Mouse (Mus musculus) forebrain, embryonic 10.5 days (tissue): Measurements from ENCODE around the gene Zfp777. TPM values are rescaled to one million over a fixed set of nuclear protein-coding genes. Genes with fewer than 3 reads are reported as not detected.

ENCODE experiments used
- DNase-seq: peaks from one replicate; pipeline ENCODE4 v3.0.0-alpha.2; 2017; ENCODE audit warnings: low spot score; ENCODE audit errors: extremely low spot score
- H3K27ac ChIP-seq: fragments of 300-500 bp; sonication (generic); 2 replicates; pipeline ENCODE4 v1.5.1; 2016; ENCODE audit warnings: mild to moderate bottlenecking
- H3K27me3 ChIP-seq: fragments of 300-500 bp; sonication (generic); 2 replicates; pipeline ENCODE4 v1.6.1; 2016; ENCODE audit warnings: mild to moderate bottlenecking; ENCODE audit not compliant: poor library complexity, severe bottlenecking
- H3K36me3 ChIP-seq: fragments of 300-500 bp; sonication (generic); replicated peaks from 2 replicates; pipeline ENCODE4 v1.6.1; 2016; ENCODE audit warnings: mild to moderate bottlenecking, moderate library complexity
- H3K4me1 ChIP-seq: fragments of 300-500 bp; sonication (generic); 2 replicates; pipeline ENCODE4 v1.6.1; 2016
- H3K4me3 ChIP-seq: fragments of 300-500 bp; sonication (generic); 2 replicates; pipeline ENCODE4 v1.5.1; 2016; ENCODE audit warnings: mild to moderate bottlenecking, moderate library complexity
- H3K9me3 ChIP-seq: fragments of 300-500 bp; sonication (generic); 2 replicates; pipeline ENCODE4 v1.6.1; 2016; ENCODE audit warnings: mild to moderate bottlenecking, moderate library complexity
- WGBS: fragments of 180-500 bp; shearing (Covaris S2); methylation state at CpG from one replicate; pipeline ENCODE4 v1.1.7; 2016; 5-methylcytosine and 5-hydroxymethylcytosine counted together
- polyA plus RNA-seq: library from polyadenylated mRNA; unstranded; fragments of >200 nt; fragmentation: Nextera tagmentation; extraction: Ambion mirVana; gene quantifications from 2 replicates; pipeline ENCODE4 v1.2.1, GENCODE M21; 2016

The Zfp777 gene
- polyA plus RNA-seq, 1 experiment from 2014 or later, result 10.0 TPM

- Histone ChIP-seq H3K27ac (no peak overlapping the region), H3K36me3 (peaks cover 51% of the 10 kb centered on the region), H3K27me3 (no peaks in the 10 kb centered on the region), H3K4me3 (no peak overlapping the region), H3K4me1 (no peaks in the 10 kb centered on the region; the same call in 1 of the 2 replicates), H3K9me3 (no peaks in the 10 kb centered on the region)
- no peak for DNase-seq
- WGBS, result 93% methylated on average over 1 of the region's 1 CpGs
Measured at GRCm38 (mm10) chr6:48060895-48061294, 12.2 kb upstream of the Zfp777 start.

DNA sequence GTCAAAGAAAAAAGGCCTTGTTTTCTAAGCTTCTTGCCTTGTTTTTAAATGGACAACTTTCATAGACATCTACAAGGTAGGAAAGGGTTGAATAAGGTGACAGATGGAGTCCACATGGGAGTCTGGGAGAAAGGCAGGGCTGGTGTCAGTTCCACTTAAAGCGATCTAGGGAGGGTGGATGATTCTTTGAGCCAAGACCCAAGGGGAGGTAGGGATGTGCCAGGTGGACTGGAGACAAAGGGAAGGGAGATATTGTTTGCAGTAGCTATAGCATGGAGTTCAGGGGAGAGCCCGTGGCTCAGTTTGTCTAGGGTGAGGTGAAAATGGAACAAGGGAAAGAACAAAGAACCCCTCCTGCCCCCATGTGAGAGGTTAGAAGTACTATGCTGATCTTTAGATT, 11.7 kb upstream of the Zfp777 start:
- no peaks in the 10 kb centered on the region for H3K9me3 ChIP-seq
- no peaks in the 10 kb centered on the region for H3K27me3 ChIP-seq
- H3K27ac ChIP-seq, result no peak overlapping the region
- 94% methylated on average over 2 of the region's 2 CpGs for WGBS
- no peak overlapping the region for H3K4me3 ChIP-seq
- DNase-seq, result no peak
- H3K36me3 ChIP-seq, result peaks cover 46% of the 10 kb centered on the region
- H3K4me1 ChIP-seq, result no peaks in the 10 kb centered on the region; the same call in 1 of the 2 replicates

DNA sequence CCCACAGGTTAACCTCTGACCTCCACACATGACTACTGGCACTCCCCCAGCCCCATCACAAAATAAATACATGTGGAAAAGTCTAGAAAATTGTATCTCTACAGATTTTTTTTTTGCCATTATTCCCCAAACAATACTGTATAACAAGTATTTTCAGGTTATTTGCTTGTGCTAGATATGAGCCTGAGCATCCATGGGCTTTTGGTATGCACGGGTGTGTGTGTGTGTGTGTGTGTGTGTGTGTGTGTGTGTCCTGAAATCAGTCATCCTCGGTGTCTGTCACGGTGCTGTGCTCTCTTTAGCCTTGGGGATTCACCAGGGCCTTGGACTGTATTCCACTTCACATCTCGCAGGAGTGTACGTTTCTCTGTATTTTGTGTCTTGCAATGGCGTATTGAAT, 3.4 kb upstream of the Zfp777 start:
- H3K27me3 ChIP-seq, result no peaks in the 10 kb centered on the region
- no peak overlapping the region for H3K4me3 ChIP-seq
- H3K27ac ChIP-seq, result no peak overlapping the region
- WGBS, result 90% methylated on average over 6 of the region's 6 CpGs
- no peak for DNase-seq
- H3K9me3 ChIP-seq, result no peaks in the 10 kb centered on the region
- H3K36me3 ChIP-seq, result no peaks in the 10 kb centered on the region
- peaks cover 16% of the 10 kb centered on the region for H3K4me1 ChIP-seq

DNA sequence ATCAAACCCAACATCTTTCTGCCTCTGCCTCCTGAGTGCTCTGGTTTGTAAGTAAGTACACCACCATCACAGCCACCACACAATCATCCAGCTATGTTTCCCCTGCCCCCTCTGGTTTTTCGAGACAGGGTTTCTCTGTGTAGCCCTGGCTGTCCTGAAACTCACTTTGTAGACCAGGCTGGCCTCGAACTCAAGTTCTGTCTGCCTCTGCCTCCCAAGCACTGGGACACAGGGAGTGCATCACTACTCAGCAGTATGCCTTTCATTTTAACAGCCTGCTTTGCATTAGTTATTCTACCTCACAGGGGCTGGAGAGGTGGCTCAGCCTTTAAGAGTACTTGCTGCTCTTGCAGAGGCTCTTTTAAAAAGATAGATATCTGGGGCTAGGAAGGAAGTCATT, 3.0 kb upstream of the Zfp777 start:
- WGBS, result 80% methylated on average over 2 of the region's 2 CpGs
- Histone ChIP-seq H3K27me3 (no peaks in the 10 kb centered on the region), H3K9me3 (no peaks in the 10 kb centered on the region), H3K4me1 (peaks cover 21% of the 10 kb centered on the region), H3K36me3 (no peaks in the 10 kb centered on the region), H3K4me3 (no peak overlapping the region), H3K27ac (no peak overlapping the region)
- no peak for DNase-seq

DNA sequence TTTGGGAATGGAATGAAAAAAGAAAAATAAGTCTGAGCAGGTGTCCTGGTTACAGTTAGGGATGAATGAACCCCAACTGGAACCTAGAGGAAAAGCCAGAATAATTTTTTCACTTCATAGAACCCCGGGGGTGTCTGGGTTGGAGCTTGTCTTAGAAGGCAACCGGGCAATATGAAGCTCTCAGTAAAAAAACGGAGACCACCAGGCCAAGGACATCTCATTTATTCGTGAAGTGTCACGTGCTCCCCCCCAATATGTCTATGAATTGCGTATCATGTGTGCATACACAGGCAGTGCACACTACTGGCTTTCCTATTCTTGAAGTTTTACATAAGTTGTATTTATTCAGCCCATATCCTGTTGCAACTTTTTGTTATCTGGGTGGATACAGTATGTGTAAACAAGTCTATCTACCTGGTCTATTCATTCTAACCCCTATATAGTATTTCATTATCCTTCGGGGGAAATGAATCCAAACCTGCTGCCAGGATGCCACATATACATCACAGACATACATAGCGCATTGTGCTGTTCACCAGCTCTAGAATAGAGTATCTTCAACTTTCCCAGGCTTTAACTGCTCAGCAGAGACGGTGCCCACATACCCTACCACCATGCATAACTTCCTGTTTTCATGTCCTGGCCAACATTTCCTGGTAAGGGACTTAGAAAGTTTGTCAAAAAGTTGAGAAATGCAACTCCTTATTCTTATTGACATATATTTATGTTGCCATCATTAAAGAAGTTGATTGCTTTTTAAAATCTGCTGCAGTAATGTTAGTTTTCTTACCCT, 758 bp upstream of the Zfp777 start:
- Histone ChIP-seq H3K27ac (peak overlapping the region; percentile 93), H3K9me3 (no peaks in the 10 kb centered on the region), H3K4me1 (peaks cover 26% of the 10 kb centered on the region), H3K36me3 (peaks cover 9% of the 10 kb centered on the region), H3K27me3 (no peaks in the 10 kb centered on the region), H3K4me3 (peak overlapping the region; percentile 80)
- no peak for DNase-seq
- 64% methylated on average over 9 of the region's 9 CpGs for WGBS

- Histone ChIP-seq H3K27ac (peak overlapping the region; percentile 93), H3K4me3 (peak overlapping the region; percentile 80), H3K27me3 (no peaks in the 10 kb centered on the region), H3K9me3 (no peaks in the 10 kb centered on the region), H3K4me1 (peaks cover 26% of the 10 kb centered on the region), H3K36me3 (peaks cover 27% of the 10 kb centered on the region)
- WGBS, result 10% methylated on average over 150 of the region's 150 CpGs
- DNase-seq, result peak; percentile 43
Measured at GRCm38 (mm10) chr6:48047450-48048351, 1.0 kb downstream of the Zfp777 start.

GRCm38 (mm10) chr6:48047114-48047449, 1.6 kb downstream of the Zfp777 start:
- Histone ChIP-seq H3K4me3 (peak overlapping the region; percentile 80), H3K27ac (peak overlapping the region; percentile 93), H3K4me1 (peaks cover 26% of the 10 kb centered on the region), H3K9me3 (no peaks in the 10 kb centered on the region), H3K36me3 (peaks cover 33% of the 10 kb centered on the region), H3K27me3 (no peaks in the 10 kb centered on the region)
- 7% methylated on average over 12 of the region's 12 CpGs for WGBS
- DNase-seq, result no peak

- no peak for DNase-seq
- Histone ChIP-seq H3K4me1 (no peaks in the 10 kb centered on the region), H3K4me3 (no peak overlapping the region), H3K9me3 (no peaks in the 10 kb centered on the region), H3K36me3 (peaks cover 99% of the 10 kb centered on the region), H3K27ac (no peak overlapping the region), H3K27me3 (no peaks in the 10 kb centered on the region)
Measured at GRCm38 (mm10) chr6:48032661-48033060, 16.1 kb downstream of the Zfp777 start.

DNA sequence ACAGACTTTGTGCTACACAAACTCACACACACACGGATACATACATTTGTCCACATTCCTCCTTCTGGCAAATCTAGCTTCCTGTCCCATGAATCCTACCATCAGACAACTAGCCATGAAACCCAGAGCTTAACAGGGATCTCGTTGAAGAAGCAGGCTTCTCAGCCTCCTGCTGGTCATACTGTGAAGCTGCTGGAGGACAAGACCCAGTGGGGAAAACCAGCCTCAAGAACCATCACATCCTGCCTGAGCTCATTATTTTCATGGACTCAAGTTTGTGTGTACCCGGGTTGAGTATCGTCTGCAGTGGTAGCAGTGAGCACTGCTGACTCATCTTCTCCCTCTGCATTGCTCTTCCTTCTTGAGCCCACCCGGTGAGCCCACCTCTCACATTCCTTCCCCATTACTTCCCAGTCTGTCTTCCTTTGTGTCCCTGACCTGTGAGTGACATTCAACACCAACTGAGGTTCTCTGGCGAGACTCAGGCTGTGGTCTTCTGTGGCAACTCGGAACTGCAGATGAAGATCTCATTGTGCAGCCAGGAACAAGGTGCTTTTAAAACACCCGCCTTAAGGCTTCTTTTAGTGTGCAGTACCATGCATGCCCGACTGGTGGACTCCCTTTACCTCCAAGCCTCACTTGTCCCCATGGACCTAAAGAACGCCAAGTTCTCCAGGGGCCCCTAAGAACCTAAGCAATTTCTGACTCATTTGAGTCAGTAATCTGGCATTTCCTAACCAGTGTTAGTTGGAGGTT, 22.6 kb downstream of the Zfp777 start:
- Histone ChIP-seq H3K27ac (no peak overlapping the region), H3K4me1 (peaks cover 7% of the 10 kb centered on the region; the same call in 1 of the 2 replicates), H3K9me3 (peaks cover 17% of the 10 kb centered on the region), H3K36me3 (peaks cover 94% of the 10 kb centered on the region), H3K4me3 (no peak overlapping the region), H3K27me3 (peaks cover 16% of the 10 kb centered on the region)
- WGBS, result 84% methylated on average over 10 of the region's 10 CpGs
- no peak for DNase-seq

- peaks cover 16% of the 10 kb centered on the region for H3K27me3 ChIP-seq
- no peak overlapping the region for H3K27ac ChIP-seq
- H3K4me1 ChIP-seq, result peaks cover 12% of the 10 kb centered on the region
- no peak for DNase-seq
- peak overlapping the region; percentile 1; the same call in 1 of the 2 replicates for H3K4me3 ChIP-seq
- H3K9me3 ChIP-seq, result peaks cover 17% of the 10 kb centered on the region
- H3K36me3 ChIP-seq, result peaks cover 83% of the 10 kb centered on the region
- 58% methylated on average over 21 of the region's 21 CpGs for WGBS
Measured at GRCm38 (mm10) chr6:48024994-48025345, 23.7 kb downstream of the Zfp777 start.

DNA sequence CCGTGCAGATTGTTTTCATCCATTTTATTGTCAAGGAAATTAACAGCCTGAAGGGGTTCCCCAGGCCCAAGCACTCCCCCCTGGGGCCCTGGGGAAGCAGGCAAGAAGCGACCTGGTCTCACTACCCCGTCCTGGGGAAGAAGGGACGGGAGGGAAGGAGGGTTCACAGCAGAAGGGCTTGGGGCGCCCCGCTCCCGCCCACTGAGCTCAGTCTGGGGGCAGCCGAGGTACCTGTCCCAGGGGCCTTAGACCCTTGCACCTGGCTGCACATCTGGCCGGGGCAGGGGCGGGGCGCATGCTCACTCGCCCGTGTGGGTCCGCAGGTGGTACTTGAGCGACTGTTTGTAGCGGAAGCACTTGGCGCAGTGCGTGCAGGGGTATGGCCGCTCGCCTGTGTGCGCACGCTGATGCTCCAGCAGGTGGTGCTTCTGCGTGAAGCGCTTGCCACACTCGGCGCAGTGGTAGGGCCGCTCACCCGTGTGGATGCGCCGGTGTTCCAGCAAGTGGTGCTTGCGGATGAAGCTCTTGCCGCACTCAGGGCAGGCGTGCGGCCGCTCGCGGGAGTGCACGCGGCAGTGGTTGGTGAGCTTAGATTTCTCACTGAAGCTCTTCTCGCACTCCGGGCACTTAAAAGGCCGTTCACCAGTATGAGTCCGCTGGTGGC, 24.2 kb downstream of the Zfp777 start:
- H3K36me3 ChIP-seq, result peaks cover 78% of the 10 kb centered on the region
- 64% methylated on average over 43 of the region's 43 CpGs for WGBS
- H3K27me3 ChIP-seq, result peaks cover 16% of the 10 kb centered on the region
- no peak for DNase-seq
- no peak overlapping the region for H3K27ac ChIP-seq
- peaks cover 13% of the 10 kb centered on the region for H3K4me1 ChIP-seq
- peaks cover 17% of the 10 kb centered on the region for H3K9me3 ChIP-seq
- peak overlapping the region; percentile 1; the same call in 1 of the 2 replicates for H3K4me3 ChIP-seq

GRCm38 (mm10) chr6:48022672-48023071, 26.0 kb downstream of the Zfp777 start:
- peaks cover 16% of the 10 kb centered on the region for H3K27me3 ChIP-seq
- H3K4me3 ChIP-seq, result no peak overlapping the region
- no peak overlapping the region for H3K27ac ChIP-seq
- no peak for DNase-seq
- WGBS, result 92% methylated on average over 2 of the region's 2 CpGs
- H3K9me3 ChIP-seq, result peaks cover 17% of the 10 kb centered on the region
- peaks cover 13% of the 10 kb centered on the region for H3K4me1 ChIP-seq
- peaks cover 67% of the 10 kb centered on the region for H3K36me3 ChIP-seq
